Mouse (Mus musculus) urinary bladder, postnatal 14 days (tissue): ENCODE data around the gene Tmem203.
"Not testable (repeated sequence)": the region's sequence is repeated elsewhere in the genome, so short reads cannot be mapped to it uniquely, and the experiment has no call there.

ENCODE experiments used
- DNase-seq: peaks from one replicate; pipeline ENCODE4 v3.0.0; 2021; ENCODE audit warnings: low spot score

Tmem203 gene

DNA sequence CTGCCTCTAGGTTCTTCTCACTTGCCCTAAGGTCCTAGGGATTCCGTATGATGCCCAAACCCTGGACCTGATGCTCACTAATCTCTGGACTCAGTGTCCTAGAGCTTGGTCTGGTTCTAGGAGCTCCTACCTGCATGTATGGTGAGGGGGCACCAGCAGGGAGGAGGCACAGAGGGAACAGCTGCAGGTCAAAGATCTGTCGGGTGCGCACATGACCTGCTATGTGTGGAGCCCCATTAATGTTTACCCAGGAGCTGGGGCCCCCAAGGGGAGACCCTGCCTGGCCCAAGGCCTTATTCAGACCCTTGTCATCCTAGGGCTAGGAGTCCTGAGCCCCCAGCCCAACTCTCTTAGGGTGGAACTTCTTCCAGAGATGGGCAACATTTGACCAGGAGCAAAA, 21.2 kb upstream of the Tmem203 start, which contains the start of gene Slc34a3:
Slc34a3 (minus strand) TSS at position 315 of the 400 bp plus-strand sequence.
- no peak for DNase-seq

GRCm38 (mm10) chr2:25234551-25235220, 20.6 kb upstream of the Tmem203 start:
- no peak for DNase-seq

DNA sequence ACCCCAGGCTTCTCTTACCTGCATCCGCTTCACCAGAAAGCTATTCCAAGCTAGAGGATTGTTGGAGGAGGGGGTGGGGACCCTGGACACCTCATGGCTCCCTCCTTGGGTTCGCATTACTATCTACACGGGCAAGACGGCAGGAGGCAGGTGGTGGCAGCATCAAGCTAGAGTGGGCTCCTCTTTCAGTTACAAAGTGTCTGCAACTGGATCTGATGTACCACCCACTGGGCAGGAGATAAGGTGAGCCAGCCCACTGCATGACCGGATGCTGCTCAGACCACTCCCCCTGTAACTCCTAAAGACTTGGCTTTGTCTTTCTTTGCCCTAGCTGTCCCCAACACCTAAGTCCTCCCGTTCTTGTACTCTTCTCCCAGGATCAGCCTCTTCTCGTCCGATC, 18.6 kb upstream of the Tmem203 start, which contains the start of gene Rnf224:
Rnf224 (minus strand) TSS at position 174 of the 400 bp plus-strand sequence.
- no peak for DNase-seq

- DNase-seq, result peak; percentile 88
These were observed 17.7 kb upstream of the Tmem203 start for GRCm38 (mm10) chr2:25237522-25237921.

GRCm38 (mm10) chr2:25238106-25238505, 17.1 kb upstream of the Tmem203 start:
- peak; percentile 44 for DNase-seq

DNA sequence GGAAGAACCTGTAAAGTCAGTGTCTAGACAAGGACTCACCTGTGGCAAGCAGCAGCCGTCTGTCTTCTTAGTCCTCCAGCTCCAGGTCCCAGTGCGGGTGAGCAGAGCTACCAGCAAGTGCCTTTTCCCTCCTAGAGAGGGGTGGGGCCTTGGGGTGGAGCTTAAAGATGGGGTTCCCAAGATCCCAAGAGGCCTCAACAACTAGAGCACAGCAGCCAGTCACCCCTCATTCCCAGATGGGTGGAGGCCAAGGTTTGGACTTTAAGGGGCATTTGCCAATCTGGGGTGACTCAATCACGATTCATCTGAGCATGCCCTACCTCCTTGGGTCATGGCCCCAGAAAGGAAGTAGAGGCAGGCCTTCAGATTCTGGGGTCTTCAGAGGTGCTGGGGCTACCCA, 15.5 kb upstream of the Tmem203 start:
- no peak for DNase-seq

- DNase-seq, result no peak
These were observed 14.9 kb upstream of the Tmem203 start for GRCm38 (mm10) chr2:25240310-25240709.

DNA sequence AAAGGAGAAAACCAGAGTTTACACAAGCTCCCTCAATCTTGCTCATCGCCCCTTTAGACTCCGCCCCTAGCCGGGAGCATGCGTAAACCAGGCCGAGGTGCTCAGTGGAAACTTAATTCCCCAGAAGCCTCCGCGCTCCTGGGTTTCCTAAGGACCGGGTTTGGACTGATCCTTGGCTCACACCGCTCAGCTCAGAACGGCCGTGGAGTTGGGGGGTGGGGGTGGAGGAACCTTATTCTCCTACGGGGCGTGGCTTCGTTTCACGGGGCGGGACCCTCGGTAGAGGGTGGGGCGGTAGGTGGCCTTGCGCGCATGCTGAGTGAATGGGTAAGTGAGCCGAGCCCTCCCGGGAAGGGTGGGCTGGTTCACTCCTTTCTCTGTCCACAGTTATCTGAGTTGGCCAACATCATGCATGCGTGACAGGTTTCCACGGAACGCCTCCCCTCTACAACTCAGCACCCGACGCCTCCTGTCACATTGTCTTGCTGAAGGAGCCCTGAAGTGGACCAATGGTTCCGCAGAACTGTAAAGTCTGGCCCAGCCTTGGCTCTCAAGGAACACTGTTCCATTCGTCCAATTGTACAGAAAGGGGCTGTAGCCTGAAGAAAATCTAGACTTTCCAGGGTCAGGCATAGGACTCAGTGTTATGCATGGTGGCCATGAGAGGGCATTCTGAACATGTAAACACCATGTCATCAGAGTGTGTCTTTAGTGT, 14.4 kb upstream of the Tmem203 start:
- DNase-seq, result peak; percentile 78

GRCm38 (mm10) chr2:25241438-25241775, 13.8 kb upstream of the Tmem203 start:
- no peak for DNase-seq

DNA sequence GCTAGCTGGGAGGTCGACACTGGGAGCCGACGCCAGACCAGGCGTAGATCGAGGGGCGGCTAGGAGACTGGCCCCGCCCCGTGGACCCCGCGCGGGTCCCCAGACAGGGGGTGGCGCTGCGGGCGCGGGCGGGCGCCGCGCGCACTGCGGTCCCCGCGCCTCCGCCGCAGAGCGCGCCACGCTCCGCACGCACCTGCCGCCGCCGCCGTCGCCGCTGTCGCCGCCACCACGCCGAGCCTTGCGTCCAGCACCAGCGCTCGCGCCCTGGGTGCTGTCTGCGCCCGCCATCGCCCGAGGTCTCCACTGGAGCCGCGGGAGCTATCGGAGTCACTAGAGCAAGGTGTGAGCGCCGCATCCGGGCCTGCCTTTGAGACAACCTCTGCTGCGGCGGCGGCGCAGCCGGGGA, 13.1 kb upstream of the Tmem203 start, which contains the start of the genes Rnf208 and Cysrt1:
Rnf208 (plus strand) TSS at position 155 of the 406 bp plus-strand sequence.
Cysrt1 (minus strand) TSS at position 352 of the 406 bp plus-strand sequence.
- no peak for DNase-seq

DNA sequence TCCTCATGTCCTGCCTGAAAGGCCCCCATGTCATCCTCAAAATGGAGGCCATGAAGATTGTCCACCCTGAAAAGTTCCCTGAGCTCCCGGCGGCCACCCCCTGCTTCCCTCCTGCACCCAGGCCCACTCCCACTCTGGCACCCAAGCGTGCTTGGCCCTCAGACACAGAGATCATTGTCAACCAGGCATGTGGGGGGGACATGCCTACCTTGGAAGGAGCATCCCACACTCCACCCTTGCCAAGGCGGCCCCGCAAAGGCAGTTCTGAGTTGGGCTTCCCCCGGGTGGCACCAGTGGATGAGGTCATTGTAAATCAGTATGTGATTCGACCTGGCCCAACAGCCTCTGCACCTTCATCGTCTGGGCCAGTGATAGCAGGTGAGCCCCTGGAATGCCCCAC, 11.9 kb upstream of the Tmem203 start:
- no peak for DNase-seq

DNA sequence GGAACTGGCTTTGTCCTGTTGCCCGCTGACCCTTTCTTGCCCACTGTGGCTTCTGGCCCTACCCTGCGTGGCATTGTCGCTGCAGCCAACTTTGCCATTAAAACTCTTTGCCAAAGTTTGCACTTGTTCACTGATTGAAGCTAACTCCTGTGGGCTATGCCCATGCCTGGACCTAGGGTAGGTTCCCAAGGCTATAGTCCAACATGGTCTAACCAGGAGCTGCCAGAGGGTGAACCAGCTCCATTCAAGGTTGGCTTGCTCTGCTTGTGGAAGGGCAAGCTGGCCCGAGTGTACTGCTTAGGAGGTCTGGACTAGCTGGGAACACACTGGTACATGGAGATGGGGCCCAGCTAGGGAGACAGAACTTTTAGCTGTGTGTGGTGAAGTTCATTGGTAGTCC, 11.1 kb upstream of the Tmem203 start:
- DNase-seq, result no peak

GRCm38 (mm10) chr2:25246183-25247072, 8.8 kb upstream of the Tmem203 start, which contains the start of gene AL732309.1:
TSS of gene AL732309.1 (minus strand) at chr2:25246863.
- peak; percentile 64 for DNase-seq

- DNase-seq, result no peak
These were observed 2.9 kb upstream of the Tmem203 start for GRCm38 (mm10) chr2:25252331-25252730.

- DNase-seq, result peak; percentile 68
These were observed 1.3 kb downstream of the Tmem203 start for GRCm38 (mm10) chr2:25256443-25257109.

DNA sequence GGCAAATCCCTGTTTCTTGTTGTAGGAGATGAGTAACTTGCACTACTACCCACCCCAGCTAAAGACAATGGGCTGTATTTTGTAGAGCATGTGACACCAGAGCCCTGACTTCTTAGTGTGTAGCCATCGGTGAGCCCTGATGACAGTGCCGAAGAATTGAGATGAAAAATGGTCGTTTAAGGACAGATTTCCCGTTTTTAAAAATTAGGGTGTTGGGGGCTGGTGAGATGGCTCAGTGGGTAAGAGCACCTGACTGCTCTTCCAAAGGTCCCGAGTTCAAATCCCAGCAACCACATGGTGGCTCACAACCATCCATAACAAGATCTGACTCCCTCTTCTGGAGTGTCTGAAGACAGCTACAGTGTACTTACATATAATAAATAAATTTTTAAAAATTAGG, 2.0 kb downstream of the Tmem203 start:
- DNase-seq, result not testable (repeated sequence)

- no peak for DNase-seq
These were observed 3.6 kb downstream of the Tmem203 start for GRCm38 (mm10) chr2:25258887-25259286.

DNA sequence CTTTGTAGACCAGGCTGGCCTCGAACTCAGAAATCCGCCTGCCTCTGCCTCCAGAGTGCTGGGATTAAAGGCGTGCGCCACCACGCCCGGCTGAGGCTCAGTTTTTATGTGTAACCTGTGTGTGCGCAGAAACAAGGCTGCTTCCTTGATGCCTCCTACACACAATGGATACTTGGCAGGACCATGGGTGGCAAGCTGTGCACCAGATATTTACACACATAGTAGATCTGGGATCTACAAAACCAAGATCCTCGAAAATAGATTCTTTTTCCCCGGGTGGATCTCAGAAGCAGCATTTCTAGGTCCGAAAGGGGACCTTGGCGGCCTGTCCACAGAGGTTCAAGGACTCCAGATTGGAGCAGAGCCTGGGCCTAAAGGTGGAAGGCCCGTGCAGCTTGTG, 6.6 kb downstream of the Tmem203 start:
- no peak for DNase-seq

DNA sequence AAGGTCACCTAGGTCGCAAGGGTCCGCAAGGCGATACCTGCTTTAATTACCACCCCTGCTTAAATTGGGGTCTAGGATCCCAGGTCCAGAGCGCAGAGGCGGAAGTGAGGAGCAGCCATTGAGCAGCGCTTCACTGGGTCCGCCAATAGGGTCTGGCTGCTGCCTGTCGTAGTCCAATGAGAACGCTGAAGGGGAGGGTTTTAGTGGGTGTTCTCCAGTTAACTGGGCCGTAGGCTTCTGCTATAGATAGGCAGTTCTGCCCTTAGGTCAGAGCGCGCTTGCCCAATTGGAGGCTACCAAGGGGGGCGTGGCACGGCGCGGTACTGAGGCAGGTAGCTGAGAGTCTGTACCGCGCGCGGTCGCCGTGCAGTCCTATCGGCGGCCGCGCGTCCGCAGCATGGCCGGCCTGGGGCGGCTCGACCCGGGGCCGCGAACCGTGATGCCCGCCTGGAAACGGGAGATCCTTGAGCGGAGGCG, 7.1 kb downstream of the Tmem203 start, which contains the start of gene Tprn:
Tprn (plus strand) TSS at position 328 of the 477 bp plus-strand sequence.
- peak; percentile 97 for DNase-seq

DNA sequence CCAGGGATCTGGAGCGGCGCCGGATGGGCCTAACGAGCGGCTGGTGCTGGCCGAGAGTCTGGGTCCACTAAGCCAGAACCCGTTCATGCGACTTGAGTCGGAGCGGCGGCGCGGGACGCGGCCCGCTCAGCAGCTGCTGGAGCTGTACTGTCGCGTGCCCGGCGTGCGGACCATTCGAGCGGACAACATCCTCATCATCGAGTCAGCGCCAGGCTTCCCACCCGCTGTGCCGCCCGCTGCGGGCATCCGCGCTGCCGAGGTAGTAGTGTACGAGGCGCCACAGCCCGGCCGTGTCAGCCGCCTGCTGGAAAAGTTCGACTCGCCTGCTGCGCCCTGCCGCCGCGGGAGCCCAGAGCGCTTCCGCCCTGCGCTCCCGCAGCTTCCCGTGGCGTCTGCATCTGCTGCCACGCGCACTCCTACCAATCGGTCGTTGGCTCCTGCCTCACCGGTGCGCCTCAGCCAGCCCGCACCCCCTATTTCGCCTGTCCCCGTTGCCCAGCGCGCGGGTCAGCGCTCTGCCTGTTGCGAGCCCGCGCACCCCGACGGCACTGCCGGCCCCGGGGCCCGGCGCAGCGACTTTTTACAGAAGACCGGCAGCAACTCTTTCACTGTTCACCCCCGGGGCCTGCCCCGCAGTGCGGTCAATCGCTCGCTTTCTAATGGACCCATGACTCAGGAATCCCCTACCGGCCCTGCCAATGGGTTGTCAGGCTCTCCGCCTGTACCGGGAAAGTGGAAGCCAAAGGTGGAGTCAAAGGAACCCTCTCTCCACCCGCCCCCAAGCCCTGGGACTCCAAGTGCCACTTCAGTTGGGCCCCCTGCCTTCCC, 7.8 kb downstream of the Tmem203 start:
- DNase-seq, result no peak
